Mouse (Mus musculus): ENCODE data around the gene Ttc21a.
"Not testable (repeated sequence)": the region's sequence is repeated elsewhere in the genome, so short reads cannot be mapped to it uniquely, and the experiment has no call there.

The Ttc21a gene

DNA sequence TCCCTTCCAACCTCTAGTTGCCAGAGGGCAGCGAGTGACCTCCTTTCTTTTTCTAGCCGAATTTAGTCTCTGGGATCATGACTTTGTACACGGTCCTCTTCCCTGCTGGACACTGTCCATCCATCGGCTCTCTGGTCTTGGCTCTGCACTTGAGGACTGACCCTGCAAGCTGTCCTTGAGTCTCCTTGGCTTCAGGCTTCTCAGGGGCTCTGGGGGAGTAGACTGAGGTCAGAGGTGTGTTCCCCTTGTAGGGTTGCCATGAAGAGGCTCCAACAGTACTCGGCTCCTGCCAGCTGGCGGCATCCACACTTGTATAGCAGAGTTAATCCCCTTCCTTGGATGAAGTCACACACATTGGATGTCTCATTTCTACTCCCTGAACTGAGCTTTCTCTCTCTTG lies 62.2 kb downstream of the Ttc21a start:
- DNase-seq (ENCODE audit: low spot score), result no peak

DNA sequence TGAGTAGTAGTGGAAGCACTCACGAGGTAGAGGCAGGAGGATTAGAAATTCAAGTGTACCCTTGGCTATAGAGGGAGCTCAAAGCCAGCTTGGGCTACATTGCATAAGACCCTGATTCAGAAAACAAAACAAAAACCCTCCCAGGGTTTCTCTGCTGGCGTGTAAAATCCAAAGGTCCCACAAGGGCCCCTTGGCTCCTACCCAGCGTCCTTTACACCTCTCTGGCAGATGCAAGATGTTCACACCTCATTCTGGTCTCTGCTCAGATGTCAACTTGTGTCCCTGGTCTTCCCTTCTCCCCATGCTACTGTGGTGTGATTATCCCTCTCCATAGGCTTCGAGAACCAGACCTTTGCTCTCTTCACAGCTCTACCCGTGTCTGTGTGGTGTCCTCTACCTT lies 63.4 kb downstream of the Ttc21a start:
- no peak for DNase-seq (ENCODE audit: low spot score)

DNA sequence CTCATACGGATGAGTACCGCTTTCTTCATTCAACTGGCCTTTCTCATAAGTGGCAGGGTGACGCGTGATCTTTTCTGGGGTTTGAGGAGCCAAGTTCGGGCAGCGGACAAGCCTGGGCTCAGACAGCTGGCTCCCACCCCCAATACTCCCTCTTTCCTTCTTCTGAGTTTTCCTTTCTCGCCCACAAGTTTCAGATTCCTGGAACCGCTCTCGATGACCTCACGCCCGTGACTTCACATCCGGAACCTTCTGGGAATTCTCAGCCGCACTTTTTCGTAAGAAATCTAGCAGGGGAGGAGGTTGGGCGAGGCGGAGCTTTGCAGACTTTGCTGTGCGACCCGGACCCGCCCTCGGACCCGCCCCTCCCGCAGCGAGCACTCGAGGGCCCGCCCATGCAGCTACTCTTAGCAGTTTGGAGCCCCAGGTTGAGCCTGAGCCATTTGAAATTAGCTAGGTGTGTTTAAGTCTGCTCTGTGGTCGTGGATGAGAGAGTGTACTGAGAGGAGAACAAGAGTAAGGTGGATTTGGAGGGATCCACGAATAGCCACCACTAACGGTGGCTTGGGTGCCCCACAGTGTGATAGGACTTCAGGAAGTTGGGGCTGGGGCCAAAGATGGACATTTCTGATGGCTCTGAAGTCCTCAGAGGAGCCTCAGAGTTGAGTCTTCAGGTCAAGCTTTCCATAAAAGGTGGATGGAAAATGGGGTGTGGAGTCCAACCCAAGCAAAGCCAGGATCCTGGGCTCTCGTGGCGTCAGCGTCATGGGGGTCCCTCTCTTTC lies 64.7 kb downstream of the Ttc21a start:
- peak; percentile 37 for DNase-seq (ENCODE audit: low spot score)

DNA sequence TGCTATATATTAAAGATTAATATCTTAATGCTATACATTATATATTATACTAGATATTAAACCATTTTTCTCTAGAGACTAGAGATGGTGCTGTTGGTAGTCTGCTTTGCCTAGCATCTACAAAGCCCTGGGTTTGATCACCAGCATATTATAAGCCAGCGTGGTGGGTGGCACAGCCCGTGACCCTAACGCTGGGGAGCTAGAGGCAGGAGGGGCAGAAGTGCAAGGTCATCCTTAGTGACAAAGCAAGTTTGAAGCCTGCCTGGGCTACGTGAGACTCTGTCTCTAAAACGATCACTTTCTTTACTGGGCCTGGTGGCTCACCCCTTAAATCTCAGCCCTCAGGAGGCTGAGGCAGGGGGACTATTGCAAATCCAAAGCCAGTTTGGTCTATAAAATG lies 65.5 kb downstream of the Ttc21a start:
- no peak for DNase-seq (ENCODE audit: low spot score)

DNA sequence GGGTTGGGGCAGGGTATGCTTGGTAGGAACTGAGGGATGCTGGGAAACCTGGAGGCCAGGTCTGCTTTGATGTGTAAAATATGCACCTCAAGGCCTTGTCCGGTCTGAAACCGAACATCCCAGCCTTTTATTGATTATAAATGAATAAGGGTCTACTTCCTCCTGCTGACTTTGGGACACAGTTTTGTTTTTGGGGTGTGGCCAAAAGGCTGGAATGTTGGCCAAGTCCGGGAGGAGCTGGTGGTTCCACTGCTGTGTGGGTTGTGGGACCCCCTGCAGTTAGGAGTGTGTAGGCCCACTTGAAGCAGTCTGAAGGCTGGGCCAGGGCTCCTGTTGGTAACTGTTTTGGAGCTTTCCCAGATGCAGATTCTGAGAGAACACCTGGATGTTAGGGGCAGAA lies 68.5 kb downstream of the Ttc21a start:
- DNase-seq (ENCODE audit: low spot score), result no peak

DNA sequence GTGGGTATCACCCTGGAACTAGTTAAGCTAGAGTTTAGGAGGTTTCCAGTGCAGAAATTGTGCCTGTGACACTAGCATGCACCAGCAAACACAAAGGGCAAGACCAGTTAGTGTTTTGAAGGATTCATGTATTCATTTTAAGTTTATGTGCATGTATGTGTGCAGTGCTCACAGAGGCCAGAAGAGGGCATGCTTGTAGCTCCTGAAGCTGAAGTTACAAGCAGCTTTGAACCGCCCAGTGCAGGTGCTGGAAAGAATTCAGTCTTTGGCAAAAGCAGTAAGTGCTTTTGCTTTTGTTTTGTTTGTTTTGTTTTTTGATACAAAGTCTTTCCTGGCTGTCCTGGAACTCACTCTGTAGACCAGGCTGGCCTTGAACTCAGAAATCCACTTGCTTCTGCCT lies 70.4 kb downstream of the Ttc21a start:
- no peak for DNase-seq (ENCODE audit: low spot score)

DNA sequence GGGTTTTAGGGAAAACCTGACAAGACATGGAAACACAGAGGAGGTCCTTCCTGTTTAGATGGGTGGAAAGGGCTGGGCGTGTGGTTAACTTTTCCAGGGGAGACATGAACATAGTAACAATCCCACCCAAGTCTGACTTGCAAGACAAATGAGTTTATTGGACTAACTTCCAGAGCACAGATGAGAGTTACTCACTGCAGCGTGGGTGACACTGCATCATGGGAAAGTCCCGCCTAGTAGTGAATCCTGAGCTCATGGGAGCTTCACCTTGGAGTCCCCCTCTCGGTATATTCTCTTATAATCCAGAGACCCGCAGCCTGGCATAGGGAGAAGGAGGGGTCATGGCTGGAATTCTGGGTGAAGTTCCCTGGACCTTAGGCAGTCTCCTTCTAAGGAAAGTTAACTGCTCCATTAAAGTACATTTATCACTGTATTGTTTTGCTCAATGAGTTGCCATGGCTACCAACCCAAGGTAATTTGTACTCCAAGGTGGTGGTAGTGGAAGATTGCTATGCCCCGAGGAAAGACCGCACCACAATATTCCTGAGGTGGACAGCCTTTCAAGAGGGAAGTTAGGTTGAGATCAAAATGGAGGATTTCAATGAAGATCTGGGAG lies 71.9 kb downstream of the Ttc21a start:
- DNase-seq (ENCODE audit: low spot score), result no peak

DNA sequence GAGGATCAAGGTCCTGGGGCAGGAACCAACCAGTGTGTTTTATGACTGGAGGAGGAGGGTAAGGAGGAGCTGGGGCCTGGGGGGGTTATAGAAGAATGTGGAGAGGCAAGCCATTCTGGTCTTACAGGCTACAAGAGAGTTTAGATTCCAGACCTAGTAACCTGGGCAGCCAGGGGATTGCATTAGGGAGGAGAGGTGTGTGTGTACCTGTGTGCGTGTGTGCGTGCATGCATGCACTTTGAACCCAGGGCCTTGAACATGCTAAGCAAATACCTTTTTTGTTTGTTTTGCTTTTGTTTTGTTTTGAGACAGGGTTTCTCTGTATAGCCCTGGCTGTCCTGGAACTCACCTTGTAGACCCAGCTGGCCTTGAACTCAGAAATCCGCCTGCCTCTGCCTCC lies 72.5 kb downstream of the Ttc21a start:
- no peak for DNase-seq (ENCODE audit: low spot score)

DNA sequence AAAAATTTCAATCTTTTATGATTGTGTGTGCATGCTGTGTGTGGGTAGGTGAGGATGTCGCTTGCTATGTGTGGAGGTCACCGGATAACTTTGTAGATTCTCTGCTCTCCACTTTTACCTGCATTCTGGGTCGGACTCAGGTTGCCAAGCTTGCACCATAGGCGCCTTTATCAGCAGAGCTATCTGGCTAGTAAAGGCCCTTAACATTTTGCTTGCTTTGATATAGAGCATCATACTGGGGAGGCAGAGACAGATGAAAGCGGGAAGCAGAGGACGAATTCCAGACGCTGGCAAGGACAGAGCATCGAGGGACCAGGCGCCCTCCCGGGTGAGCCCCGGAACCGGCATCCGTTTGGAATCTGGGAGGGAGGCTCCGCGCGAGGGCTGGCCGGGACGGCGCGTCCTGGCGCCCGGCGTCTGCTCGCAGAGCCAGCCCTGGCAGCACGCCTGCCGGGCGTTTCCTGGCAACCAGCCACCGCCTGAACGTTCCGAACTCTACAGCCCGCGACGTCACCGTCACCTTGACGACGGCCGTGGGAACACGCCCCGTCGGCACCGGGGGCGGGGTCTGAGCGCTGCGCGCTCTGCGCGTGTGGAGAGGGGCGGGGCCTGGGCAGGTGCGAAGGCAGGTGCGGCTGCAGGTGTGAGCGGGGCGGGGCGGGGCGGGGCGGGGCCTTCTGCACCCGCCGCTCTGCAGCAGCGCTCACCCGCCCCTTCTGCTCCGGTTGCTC lies 73.5 kb downstream of the Ttc21a start:
- peak; percentile 86 for DNase-seq (ENCODE audit: low spot score)

DNA sequence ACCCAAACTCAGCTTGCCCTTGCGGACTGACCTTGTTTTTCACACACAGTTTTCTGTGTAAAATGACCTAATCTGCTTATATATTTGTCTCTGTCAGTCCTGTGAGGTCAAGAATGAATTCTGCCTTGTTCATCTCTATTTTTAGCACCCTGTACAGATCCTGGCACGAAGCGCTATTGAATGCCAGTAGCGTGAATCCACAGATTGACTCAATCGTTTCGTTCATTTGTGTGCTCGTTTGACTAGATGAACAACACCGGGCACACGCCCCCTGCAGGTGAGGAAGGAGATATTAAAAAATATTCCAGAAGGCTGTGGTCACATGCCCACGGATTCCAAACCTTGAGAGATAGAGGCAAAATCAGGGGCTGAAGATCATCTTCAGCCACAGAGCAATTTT lies 74.1 kb downstream of the Ttc21a start:
- DNase-seq (ENCODE audit: low spot score), result peak; percentile 38

DNA sequence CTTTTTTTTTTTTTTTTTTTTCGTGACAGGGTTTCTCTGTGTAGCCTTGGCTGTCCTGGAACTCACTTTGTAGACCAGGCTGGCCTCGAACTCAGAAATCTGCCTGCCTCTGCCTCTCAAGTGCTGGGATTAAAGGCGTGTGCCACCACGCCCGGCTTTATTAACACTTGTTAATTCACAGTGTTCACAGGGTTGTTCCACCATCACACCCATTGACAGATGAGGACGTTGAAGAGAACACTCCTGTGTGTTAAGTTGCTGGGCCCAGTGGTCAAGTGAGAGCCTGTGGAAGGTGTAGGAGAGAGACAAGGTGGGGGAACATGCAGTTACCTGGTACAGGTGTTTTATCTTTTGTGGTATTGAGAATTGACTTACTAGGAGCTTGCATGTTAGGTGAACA lies 74.8 kb downstream of the Ttc21a start:
- DNase-seq (ENCODE audit: low spot score), result not testable (repeated sequence)

DNA sequence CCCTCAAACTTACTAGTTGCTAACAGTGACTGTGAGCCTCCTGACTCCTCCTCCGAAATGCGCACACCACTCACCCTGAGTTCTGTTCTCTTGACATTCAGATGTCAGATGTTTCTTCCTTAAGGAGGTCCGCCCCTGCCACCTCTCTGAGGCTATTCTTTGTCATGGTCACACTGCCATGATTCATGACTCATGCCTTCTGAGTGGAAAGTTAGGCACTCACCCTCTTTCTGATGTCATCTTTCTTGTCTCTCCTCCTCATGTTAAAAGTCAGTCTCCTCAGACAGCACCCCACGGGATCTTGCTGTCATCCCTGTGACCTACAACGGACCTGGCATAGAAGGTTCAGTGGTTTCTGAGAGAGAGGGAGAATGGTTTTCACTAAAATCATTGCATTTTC lies 75.4 kb downstream of the Ttc21a start:
- DNase-seq (ENCODE audit: low spot score), result no peak

DNA sequence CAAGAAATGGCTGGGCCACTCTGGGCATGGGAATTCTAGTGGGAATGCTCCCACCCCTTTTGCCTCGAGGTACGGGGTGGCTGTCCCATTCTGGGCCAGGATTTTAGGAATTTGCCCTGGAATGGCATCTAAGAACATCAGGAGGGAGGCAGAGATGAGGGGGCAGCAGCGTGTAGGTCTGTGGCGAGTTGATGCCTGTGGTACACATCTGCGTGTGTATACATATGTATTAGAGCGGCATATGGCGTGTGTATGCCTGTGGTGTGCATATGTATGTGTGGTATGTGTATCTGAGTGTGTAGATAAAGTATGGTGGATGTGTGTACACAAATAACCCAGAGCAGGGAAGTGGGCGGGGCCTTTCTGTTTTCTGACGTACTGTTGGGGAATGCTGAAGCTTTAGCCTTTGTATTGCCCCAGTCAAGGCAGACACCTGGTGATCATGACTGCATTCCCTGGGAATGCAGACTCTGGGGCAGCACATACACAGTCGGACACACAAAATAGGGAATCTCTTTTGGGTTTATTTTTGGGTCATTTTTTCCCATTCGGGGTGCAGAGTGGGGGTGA lies 75.9 kb downstream of the Ttc21a start:
- no peak for DNase-seq (ENCODE audit: low spot score)

DNA sequence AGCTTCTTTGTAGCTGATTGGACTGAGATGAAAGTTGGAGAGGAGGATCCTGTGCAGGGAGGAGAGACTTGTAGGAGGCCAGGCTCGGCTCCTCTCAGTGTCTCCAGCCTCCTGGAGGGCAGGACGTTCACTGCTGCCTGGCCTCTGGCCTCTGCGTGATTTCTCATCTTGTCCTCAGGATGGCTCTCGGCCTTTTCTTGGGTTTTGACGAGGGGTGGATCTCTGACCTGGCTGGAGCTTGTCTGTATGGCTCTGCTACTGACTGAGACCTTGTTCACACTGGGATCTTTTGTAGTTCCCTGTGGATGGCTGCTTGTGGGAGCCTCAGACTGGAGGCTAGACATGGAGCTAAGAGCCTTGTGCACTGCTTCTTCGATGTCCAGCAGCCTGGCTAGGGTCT lies 77.4 kb downstream of the Ttc21a start:
- no peak for DNase-seq (ENCODE audit: low spot score)

DNA sequence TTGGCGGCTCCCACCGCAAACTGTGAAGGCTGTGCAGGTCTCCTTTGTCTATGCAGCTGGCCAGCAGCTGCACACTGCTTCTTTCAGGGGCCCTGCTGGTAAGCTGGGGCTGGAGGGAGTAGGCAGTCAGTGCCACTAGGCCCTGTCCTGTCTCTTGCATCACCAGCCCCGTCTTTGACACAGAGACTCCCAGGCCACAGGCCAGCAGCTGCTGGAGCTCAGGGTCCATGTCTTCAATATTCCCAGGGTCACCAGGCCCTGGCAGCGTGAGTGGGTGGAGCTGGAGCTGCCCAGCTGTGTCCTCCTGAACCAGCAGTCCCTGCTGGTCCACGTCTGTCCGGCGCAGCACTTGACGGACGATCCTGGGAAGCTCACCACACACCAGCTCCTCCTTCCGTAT lies 79.5 kb downstream of the Ttc21a start:
- no peak for DNase-seq (ENCODE audit: low spot score)

Measured in spleen, adult 12 weeks (tissue).